Mouse (Mus musculus) forebrain, embryonic 13.5 days (tissue): ENCODE measurements around the gene Armc12. TPM values are rescaled to one million over a fixed set of nuclear protein-coding genes. Genes with fewer than 3 reads are reported as not detected.
A peak's percentile ranks its signal among the peaks of the same experiment; 100 is the strongest.

Source experiments
- ATAC-seq: fragments of 200-750 bp; cut with Nextera tagmentation; 2 replicates; pipeline ENCODE4 v1.8.0; 2017
- H3K27ac ChIP-seq: fragments of 300-500 bp; sonication (generic); 2 replicates; pipeline ENCODE4 v1.5.1; 2015; ENCODE audit warnings: inconsistent platforms, mild to moderate bottlenecking, moderate library complexity
- H3K27me3 ChIP-seq: fragments of 300-500 bp; sonication (generic); 2 replicates; pipeline ENCODE4 v1.6.1; 2015; ENCODE audit warnings: mild to moderate bottlenecking, inconsistent platforms
- H3K36me3 ChIP-seq: fragments of 300-500 bp; sonication (generic); 2 replicates; pipeline ENCODE4 v1.6.1; 2015; ENCODE audit warnings: mild to moderate bottlenecking, inconsistent platforms; ENCODE audit not compliant: poor library complexity, severe bottlenecking
- H3K4me1 ChIP-seq: fragments of 300-500 bp; sonication (generic); 2 replicates; pipeline ENCODE4 v1.6.1; 2015; ENCODE audit warnings: inconsistent platforms
- H3K4me2 ChIP-seq: fragments of 300-500 bp; sonication (generic); 2 replicates; pipeline ENCODE4 v1.6.1; 2015; ENCODE audit warnings: inconsistent platforms, mild to moderate bottlenecking, moderate library complexity
- H3K4me3 ChIP-seq: fragments of 300-500 bp; sonication (generic); 2 replicates; pipeline ENCODE4 v1.5.1; 2015; ENCODE audit warnings: mild to moderate bottlenecking, inconsistent platforms
- H3K9ac ChIP-seq: fragments of 300-500 bp; sonication (generic); 2 replicates; pipeline ENCODE4 v1.6.1; 2015; ENCODE audit warnings: mild to moderate bottlenecking, inconsistent platforms
- H3K9me3 ChIP-seq: fragments of 300-500 bp; sonication (generic); replicated peaks from 2 replicates; pipeline ENCODE4 v1.6.1; 2016; ENCODE audit warnings: inconsistent platforms
- WGBS: fragments of 180-500 bp; shearing (Covaris S2); methylation state at CpG from one replicate; pipeline ENCODE4 v1.1.7; 2015; 5-methylcytosine and 5-hydroxymethylcytosine counted together
- polyA plus RNA-seq: library from polyadenylated mRNA; unstranded; fragments of >200 nt; fragmentation: Nextera tagmentation; extraction: Ambion mirVana; gene quantifications from 2 replicates; pipeline ENCODE4 v1.2.1, GENCODE M21; 2015

Armc12 gene
- not detected in 2 replicates for polyA plus RNA-seq

DNA sequence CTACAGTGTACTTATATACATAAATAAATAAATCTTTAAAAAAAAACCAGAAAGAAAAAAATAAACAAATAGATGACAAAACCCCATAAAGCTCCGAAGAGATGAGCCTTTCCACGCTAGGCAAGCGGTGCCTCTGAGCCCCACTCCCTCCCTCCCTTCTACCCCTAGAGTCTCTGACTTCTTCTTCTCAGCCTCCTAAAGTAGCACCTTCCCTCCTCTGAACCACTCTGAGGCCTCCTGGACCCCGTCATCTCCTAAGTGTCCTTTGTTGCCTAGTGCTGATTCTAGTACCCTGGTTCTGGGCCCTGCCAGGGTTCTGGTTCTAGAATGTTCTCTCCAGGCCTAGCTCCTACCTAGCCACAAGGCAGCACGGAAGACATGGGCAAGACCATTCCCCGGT, at the start of gene Armc12:
Gene Armc12, plus strand, starts transcription at position 301 of the 400 bp plus-strand sequence.
- 79% methylated on average over 6 of the region's 6 CpGs for WGBS
- H3K4me2 ChIP-seq: no peak within 1 kb of the TSS

DNA sequence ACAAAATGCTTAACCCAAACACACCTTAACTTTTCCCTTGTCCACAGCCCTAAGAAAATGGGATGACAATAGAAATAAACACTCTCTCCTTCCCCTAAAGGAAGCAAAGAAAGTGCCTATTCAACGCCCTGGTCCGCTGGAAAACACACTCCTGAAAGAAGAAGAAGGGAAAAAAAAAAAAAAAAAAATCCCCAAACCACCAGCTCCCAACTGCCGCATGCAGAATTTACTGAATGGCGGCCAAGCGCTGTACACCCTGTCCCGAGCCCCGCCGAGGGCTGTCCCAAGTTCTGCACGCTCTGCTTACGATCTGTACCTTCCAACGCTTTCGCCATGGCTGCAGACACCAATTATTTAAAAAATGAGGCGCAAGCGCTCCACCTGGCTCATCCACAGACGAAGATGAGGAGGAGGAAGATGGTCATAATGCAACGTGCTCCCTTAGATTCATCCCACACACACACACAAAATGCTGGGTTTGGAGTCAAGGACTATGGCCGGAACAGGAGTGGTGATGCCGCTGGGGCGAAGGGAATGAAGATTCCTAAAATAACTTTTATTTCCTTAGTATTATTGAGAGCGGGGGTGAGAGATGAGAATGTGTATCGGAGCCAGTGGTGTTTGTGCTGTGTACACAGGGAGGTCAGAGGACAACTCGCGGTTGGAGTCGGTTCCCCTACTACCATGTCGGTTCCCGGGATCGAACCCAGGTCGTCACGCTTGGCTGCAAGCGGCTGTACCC, 45.7 kb upstream of the Armc12 start:
- 5% methylated on average over 30 of the region's 30 CpGs for WGBS
- Histone ChIP-seq H3K27ac (peak overlapping the region; percentile 91), H3K27me3 (no peaks in the 10 kb centered on the region), H3K36me3 (no peaks in the 10 kb centered on the region), H3K4me2 (peak overlapping the region; percentile 75), H3K4me3 (peak overlapping the region; percentile 89), H3K9me3 (no peaks in the 10 kb centered on the region), H3K9ac (peak overlapping the region; percentile 85), H3K4me1 (peaks cover 12% of the 10 kb centered on the region)
- ATAC-seq: no peak

More for the DNA sequence above, at the start of gene Armc12:
- H3K9me3 ChIP-seq: no peaks in the 10 kb centered on the region
- H3K4me1 ChIP-seq: peaks cover 12% of the 10 kb centered on the region; the same call in 1 of the 2 replicates
- H3K27me3 ChIP-seq: peaks cover 7% of the 10 kb centered on the region
- no peaks in the 10 kb centered on the region for H3K36me3 ChIP-seq
- H3K9ac ChIP-seq: no peak within 1 kb of the TSS
- H3K27ac ChIP-seq: no peak within 1 kb of the TSS
- no peak within 1 kb of the TSS for H3K4me3 ChIP-seq
- no peak for ATAC-seq

DNA sequence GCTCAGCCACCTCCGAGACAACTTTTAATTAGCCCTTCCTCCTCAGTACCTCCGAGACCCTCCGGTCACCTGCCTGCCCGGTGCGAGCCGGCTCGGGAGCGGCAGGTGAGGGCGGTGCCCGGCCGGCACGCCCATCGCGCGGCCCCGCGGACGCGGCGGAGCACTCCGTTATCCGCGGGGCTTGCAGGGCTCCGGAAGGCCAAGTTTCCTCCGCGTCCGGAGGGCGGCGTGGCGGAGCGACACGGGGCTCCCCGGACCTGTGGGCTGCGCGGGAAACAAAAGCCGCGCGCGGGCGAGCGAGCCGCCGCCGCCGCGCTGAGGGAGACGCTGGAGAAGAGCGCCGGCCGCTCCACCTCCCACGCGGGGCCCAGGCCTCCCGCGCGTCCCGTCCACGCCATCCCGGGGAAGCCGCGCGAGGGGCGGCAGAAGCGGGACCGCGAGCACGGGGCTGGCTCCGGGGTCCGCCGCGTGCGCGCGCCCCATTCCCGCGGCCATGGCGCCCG, 45.1 kb upstream of the Armc12 start:
- H3K27ac ChIP-seq: peak overlapping the region; percentile 91
- peak overlapping the region; percentile 85 for H3K9ac ChIP-seq
- peak overlapping the region; percentile 89 for H3K4me3 ChIP-seq
- H3K4me2 ChIP-seq: peak overlapping the region; percentile 75
- no peaks in the 10 kb centered on the region for H3K9me3 ChIP-seq
- H3K27me3 ChIP-seq: no peaks in the 10 kb centered on the region
- H3K36me3 ChIP-seq: no peaks in the 10 kb centered on the region
- ATAC-seq: peak; percentile 65
- H3K4me1 ChIP-seq: peaks cover 12% of the 10 kb centered on the region
- WGBS: under 1% methylated on average over 54 of the region's 77 CpGs

DNA sequence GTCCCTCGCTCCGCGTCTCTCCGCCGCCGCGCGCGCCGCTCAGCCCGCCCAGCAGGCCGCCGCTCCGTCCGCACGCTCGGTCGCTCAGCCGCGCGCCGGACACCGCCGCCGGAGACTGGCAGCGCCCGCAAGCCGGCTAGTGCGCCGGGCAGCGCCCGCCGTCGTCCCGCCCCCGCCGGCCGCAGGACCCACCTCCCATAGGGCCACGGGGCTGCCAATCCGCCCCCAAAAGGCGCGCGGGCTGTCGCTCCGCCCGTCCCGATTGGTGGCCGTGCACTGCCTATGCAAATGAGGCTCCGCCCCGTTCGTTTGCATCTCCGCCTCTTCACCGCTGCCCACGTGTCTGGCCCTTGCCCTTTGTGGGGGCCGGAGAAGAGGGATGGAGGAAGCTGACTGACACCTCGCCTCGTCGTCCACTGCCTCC, 44.6 kb upstream of the Armc12 start:
- Histone ChIP-seq H3K36me3 (no peaks in the 10 kb centered on the region), H3K9ac (peak overlapping the region; percentile 85), H3K4me3 (peak overlapping the region; percentile 89), H3K27me3 (no peaks in the 10 kb centered on the region), H3K9me3 (no peaks in the 10 kb centered on the region), H3K27ac (peak overlapping the region; percentile 91), H3K4me2 (peak overlapping the region; percentile 75), H3K4me1 (peaks cover 12% of the 10 kb centered on the region)
- ATAC-seq: peak; percentile 99
- WGBS: under 1% methylated on average over 30 of the region's 58 CpGs

- no peaks in the 10 kb centered on the region for H3K27me3 ChIP-seq
- peaks cover 15% of the 10 kb centered on the region for H3K4me1 ChIP-seq
- peak overlapping the region; percentile 75 for H3K4me2 ChIP-seq
- WGBS: 77% methylated on average over 6 of the region's 6 CpGs
- H3K36me3 ChIP-seq: no peaks in the 10 kb centered on the region
- no peak overlapping the region for H3K27ac ChIP-seq
- H3K9ac ChIP-seq: no peak overlapping the region
- no peaks in the 10 kb centered on the region for H3K9me3 ChIP-seq
- no peak overlapping the region for H3K4me3 ChIP-seq
- no peak for ATAC-seq
Observed at GRCm38 (mm10) chr17:28486720-28487119, 43.9 kb upstream of the Armc12 start.

- H3K4me2 ChIP-seq: no peak overlapping the region
- H3K27me3 ChIP-seq: no peaks in the 10 kb centered on the region
- H3K9ac ChIP-seq: no peak overlapping the region
- no peak for ATAC-seq
- H3K4me3 ChIP-seq: no peak overlapping the region
- peaks cover 16% of the 10 kb centered on the region for H3K4me1 ChIP-seq
- 94% methylated on average over 17 of the region's 18 CpGs for WGBS
- no peaks in the 10 kb centered on the region for H3K9me3 ChIP-seq
- no peaks in the 10 kb centered on the region for H3K36me3 ChIP-seq
- H3K27ac ChIP-seq: no peak overlapping the region
Observed at GRCm38 (mm10) chr17:28487584-28488257, 42.9 kb upstream of the Armc12 start.

DNA sequence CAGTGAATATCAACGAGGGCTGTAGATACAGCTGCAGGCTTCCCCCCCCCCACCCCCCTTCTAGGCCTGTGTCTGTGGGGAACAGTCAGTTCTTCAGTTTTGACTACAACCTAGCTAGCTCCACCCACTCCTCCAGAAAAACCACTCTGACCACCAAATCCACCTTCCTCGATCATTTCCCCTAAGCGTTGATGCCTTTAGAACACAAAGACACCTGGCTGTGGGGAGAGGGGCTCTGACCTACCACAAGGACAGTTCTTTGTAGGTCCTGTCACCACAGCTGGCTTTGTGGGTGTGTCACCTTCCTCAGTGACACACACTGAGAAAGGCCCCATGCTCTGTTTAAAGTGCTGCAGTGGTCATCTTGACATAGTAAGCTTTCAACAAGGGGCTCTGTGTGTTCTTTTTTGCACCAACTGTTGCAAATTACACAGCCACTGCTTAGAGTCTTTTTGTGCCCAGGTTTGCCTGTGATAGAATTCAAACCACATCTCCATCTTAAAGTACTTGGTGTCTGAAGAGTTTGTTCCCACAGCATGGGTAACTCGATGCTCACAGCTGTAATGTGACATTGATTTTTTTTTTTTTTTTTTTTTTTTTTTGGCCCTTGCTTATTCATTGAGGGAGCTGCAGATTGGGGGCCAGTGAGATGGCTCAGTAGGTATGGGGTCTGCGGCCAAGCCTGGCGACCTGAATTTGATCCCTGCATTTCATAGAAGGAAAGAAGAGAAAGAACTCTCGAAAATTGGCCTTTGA, 42.2 kb upstream of the Armc12 start:
- ATAC-seq: no peak
- H3K9me3 ChIP-seq: no peaks in the 10 kb centered on the region
- WGBS: 77% methylated on average over 7 of the region's 7 CpGs
- H3K36me3 ChIP-seq: no peaks in the 10 kb centered on the region
- peaks cover 16% of the 10 kb centered on the region for H3K4me1 ChIP-seq
- no peaks in the 10 kb centered on the region for H3K27me3 ChIP-seq
- H3K27ac ChIP-seq: no peak overlapping the region
- H3K4me3 ChIP-seq: no peak overlapping the region
- H3K4me2 ChIP-seq: no peak overlapping the region
- H3K9ac ChIP-seq: no peak overlapping the region

DNA sequence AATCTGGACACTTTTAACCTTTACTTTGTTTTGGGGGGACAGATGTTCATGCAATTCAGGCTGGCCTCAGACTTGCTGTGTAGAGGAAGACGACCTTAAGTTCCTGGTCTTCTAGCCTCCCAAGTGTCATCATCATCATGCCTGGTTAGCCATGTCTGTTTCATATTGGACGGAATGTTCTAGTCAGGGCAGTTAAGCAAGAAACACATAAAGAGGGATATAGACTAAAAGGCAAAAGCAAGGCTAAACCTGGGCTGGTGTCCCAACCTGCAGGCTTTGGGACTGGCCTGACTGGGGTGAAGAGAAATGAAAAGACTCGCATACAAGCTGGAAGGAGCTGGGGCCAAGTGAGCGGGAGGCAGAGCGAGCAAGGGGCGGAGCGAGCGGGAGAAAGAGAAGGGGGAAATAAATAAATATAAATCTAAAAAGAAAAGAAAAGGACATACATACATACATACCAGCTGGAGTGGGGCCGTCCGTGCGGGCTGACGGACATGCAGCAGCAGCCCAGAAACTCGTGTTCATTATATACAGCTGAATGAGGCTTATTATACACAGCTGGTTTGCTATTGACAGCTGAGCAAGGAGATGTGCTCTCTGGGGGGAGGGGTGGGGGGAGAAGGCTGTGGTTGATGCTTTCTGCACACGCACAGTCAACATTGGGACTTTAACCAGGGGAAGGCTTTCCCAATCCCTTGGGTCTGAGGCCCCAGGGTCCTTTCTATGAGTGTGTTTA, 39.4 kb upstream of the Armc12 start:
- ATAC-seq: peak; percentile 41; the same call in 1 of the 2 replicates
- no peak overlapping the region for H3K4me2 ChIP-seq
- no peak overlapping the region for H3K9ac ChIP-seq
- H3K4me3 ChIP-seq: no peak overlapping the region
- no peaks in the 10 kb centered on the region for H3K36me3 ChIP-seq
- peak overlapping the region; percentile 60; the same call in 1 of the 2 replicates for H3K27ac ChIP-seq
- no peaks in the 10 kb centered on the region for H3K9me3 ChIP-seq
- 63% methylated on average over 14 of the region's 14 CpGs for WGBS
- peaks cover 7% of the 10 kb centered on the region for H3K4me1 ChIP-seq
- H3K27me3 ChIP-seq: no peaks in the 10 kb centered on the region

DNA sequence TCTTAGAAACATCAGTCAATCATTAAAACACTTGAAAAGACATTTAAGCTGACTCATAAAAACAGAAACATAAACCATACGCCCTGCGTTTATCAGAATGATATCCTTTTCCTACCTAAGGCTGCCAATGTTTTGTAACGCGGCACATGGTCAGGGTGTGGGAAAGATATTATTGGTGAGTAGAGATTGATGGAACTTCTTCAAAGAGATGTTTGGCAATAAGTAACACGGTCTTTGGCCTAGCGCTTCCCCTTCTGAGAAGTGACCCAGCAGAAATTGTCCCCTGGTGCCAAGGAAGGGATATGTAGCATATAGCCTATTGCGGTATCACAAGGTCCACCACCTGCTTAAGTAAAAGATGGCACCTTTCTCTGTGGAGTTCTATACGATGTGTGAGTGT, 34.8 kb upstream of the Armc12 start:
- WGBS: 94% methylated on average over 8 of the region's 8 CpGs
- H3K4me2 ChIP-seq: no peak overlapping the region
- H3K9ac ChIP-seq: no peak overlapping the region
- ATAC-seq: no peak
- H3K4me3 ChIP-seq: no peak overlapping the region
- H3K4me1 ChIP-seq: peaks cover 4% of the 10 kb centered on the region
- H3K36me3 ChIP-seq: no peaks in the 10 kb centered on the region
- no peaks in the 10 kb centered on the region for H3K9me3 ChIP-seq
- H3K27ac ChIP-seq: no peak overlapping the region
- no peaks in the 10 kb centered on the region for H3K27me3 ChIP-seq

GRCm38 (mm10) chr17:28499190-28499589, 31.4 kb upstream of the Armc12 start:
- H3K4me3 ChIP-seq: no peak overlapping the region
- no peaks in the 10 kb centered on the region for H3K27me3 ChIP-seq
- H3K9me3 ChIP-seq: no peaks in the 10 kb centered on the region
- H3K9ac ChIP-seq: no peak overlapping the region
- 66% methylated on average over 2 of the region's 2 CpGs for WGBS
- ATAC-seq: no peak
- no peaks in the 10 kb centered on the region for H3K36me3 ChIP-seq
- no peak overlapping the region for H3K27ac ChIP-seq
- no peaks in the 10 kb centered on the region for H3K4me1 ChIP-seq
- no peak overlapping the region for H3K4me2 ChIP-seq

DNA sequence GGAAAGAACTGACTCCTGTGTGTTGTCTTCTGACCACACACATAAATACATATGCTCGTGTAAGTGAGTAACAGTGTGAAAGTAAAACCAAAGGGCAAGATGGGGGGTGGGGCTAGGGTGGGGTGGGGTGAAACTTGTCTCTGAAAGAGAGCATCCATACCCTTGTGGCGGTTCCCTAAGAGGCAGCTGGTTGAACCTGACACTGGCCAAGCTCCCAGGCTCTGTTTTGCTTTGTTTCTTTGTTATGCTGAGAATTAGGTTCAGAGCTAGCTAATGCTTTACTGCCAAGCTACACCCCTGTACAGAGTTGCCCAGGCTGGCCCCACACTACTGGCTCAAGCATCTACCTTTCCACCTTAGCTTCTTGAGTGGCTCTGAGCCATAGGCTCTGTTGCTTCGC, 30.1 kb upstream of the Armc12 start:
- H3K36me3 ChIP-seq: no peaks in the 10 kb centered on the region
- WGBS: 77% methylated on average over 3 of the region's 3 CpGs
- no peaks in the 10 kb centered on the region for H3K4me1 ChIP-seq
- H3K9ac ChIP-seq: no peak overlapping the region
- H3K4me2 ChIP-seq: no peak overlapping the region
- no peak for ATAC-seq
- H3K4me3 ChIP-seq: no peak overlapping the region
- H3K9me3 ChIP-seq: no peaks in the 10 kb centered on the region
- H3K27me3 ChIP-seq: no peaks in the 10 kb centered on the region
- H3K27ac ChIP-seq: no peak overlapping the region
